Mouse (Mus musculus) E14TG2a.4 (cell line): ENCODE measurements around the gene Bcar1.

ENCODE experiments used
- CTCF ChIP-seq: conservative IDR thresholded peaks from 2 replicates; pipeline ENCODE4 v1.5.1; 2014; ENCODE audit warnings: low read length
- POU5F1 ChIP-seq: IDR thresholded peaks from 2 replicates; pipeline ENCODE4 v1.6.1; 2014; ENCODE audit warnings: low read length, borderline replicate concordance

DNA sequence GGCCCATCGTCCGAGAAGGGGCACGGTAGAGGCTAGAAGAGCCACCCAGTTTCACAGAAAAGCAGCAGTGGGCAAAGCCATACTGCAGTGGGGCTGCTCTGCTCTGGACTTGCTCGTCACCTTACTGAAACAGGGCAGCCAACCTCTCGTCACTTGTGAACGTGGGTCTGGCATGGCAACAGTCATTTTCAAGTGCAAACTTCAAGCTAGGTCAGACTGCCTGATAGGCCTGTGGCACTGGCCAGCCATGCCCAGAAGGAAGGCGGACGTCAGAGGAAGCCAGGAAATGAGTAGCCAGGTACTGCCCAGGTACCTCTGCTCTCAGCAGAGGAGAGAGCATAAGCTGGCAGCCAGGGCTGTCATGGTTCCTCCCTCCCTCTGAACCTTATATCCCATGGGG lies 2.6 kb downstream of the Bcar1 start:
- TF ChIP-seq CTCF (no peak), POU5F1 (no peak)
